Mouse (Mus musculus) neural tube, embryonic 10.5 days (tissue): ENCODE data around the gene Matk.

Experiments
- DNase-seq: peaks from one replicate; pipeline ENCODE4 v3.0.0-alpha.2; 2017; ENCODE audit warnings: low spot score; ENCODE audit errors: extremely low spot score

Gene Matk

GRCm38 (mm10) chr10:81242021-81242420 lies 10.7 kb upstream of the Matk start:
- no peak for DNase-seq

GRCm38 (mm10) chr10:81244146-81244545 lies 8.6 kb upstream of the Matk start:
- no peak for DNase-seq

DNA sequence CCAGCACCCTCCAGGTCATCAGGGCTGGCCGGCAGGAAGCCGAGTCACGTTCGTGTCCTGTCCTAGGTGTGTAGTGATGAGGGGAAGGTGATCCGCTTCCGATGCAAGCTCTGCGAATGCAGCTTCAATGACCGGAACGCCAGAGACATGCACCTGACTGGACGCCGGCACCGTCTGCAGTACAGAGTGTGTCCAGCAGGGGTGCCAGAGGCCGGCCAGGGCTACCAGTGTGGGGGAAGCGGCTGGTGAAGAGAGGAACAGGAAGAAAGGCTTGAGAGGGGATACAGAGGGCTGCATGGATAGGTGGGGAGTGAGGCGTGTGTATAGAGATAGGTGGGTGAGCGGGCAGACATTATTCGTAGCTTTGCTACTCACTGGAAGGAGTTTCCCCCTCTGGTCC lies 8.1 kb upstream of the Matk start:
- peak; percentile 89 for DNase-seq

DNA sequence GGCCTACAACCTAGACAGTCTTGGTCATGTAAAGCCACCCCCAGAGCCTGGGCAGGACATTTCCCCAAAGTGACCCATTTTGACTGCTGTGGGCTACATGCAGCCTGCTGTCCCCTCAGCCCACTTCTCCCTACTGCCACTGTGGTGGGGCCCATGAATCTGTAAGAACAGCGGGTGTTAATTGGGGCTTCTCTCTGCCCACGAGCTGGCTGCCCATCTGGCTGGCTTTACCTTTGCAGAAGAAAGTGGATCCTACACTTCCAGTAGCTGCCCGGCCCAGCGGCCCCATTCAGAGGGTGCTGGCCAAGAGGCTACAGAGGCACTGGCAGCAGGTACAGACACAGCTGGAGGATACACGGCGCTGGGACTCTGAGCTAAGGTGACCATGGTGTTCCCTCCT lies 7.6 kb upstream of the Matk start:
- no peak for DNase-seq

DNA sequence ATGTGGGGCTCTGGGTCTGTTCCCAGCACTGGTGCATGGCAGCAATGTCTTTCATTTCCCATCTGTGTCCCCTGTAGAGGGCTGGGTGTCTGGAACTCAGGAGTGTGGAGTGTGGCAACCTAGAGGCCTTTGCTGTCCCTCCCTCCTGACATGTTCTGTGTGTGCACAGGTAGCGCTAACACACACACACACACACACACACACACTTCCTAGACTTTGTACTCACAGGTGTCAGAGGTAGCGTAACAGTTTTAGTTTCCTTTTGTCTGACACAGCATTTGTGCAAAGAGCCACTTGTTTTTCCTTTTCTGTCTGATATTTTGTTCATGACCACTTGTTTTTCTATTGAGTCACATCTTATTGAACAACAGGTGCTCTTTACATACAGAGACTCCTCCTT lies 4.9 kb upstream of the Matk start:
- no peak for DNase-seq

DNA sequence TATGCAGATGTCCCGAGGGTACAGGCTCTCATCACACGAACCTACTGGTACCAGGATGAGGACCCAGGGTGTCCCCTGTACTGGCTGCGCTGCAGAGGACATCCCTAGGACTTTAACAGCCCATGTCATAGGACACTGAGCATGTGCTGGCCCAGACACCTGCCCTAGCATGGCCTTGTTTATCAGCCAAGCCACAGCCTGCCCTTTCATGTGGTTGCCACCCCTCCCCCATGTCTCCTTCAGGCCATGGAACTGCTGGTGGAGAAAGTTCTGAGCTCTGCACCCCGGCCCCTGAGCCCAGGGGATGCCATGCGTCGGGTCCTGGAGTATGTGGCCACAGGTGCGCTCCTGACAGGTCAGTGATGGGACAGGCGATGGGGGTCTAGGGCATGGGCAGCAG lies 3.3 kb upstream of the Matk start:
- DNase-seq: no peak

- DNase-seq: no peak
Measured at GRCm38 (mm10) chr10:81254886-81255285, 2.2 kb downstream of the Matk start.

- DNase-seq: peak; percentile 49
Measured at GRCm38 (mm10) chr10:81257158-81258039, 4.7 kb downstream of the Matk start.

- peak; percentile 30 for DNase-seq
Measured at GRCm38 (mm10) chr10:81259225-81259884, 6.6 kb downstream of the Matk start.

- no peak for DNase-seq
Measured at GRCm38 (mm10) chr10:81261025-81261424, 8.3 kb downstream of the Matk start.

DNA sequence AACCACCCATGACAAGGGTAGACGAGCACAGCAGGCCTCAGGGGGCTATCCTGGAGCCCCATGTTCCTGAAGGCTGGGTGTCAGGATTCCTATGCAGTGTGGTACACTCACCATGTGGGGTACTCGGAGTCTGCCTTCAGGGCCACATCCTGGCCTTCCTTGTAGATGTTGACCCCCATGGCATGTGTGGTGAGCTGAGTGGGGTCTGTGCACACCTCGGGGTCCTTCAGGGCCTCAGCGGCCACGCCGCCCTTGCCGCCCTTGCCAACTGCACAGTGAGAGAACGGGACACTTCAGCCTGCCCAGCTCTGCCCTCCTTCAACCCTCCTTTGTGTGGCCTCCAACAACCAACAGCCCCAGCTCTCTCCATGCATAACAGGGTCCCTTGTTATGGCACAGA lies 12.8 kb downstream of the Matk start:
- DNase-seq: no peak

DNA sequence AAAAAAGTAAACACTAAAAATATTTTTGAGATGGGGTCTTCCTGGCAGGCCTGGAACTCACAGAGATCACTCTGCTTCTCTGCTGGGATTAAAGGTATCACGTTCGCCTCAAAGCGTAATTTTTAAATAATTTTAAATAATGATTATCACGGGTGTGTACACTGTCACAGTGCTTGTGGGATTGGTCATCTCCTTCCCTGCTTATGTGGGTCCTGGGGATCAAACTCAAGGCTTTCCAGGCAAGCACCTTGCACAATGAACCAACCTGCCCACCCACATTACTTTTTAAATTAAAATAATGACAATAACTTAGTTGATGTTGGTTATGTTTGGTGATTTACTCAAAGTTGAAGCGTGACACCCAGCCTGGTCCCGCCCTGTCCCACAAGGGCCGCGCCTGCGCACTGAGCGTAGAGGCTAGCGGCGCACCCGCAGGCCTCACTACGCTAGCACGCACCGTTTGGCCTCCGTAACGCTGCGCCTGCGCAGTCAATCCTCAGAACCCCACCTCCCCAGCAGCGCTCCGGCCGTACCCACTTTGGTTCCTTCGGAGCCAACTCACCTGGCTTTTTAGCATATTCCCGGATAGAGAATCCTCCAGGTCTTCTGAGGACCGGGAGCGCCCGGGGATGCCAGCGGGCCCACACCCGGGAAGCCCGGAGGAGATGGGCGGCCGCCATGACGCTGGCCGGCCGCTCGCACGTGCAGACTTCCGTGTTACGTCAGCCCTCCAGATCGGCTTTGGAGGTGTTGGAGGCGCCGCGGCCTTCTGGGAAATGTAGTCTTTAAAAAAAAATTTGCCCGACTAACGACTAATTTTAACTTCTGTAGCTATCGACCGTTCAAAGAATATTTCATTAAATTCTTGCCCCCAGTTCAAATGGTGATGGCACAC lies 13.7 kb downstream of the Matk start, which contains the start of the genes Mrpl54 and Apba3:
Mrpl54 (minus strand) TSS at position 724 of the 895 bp plus-strand sequence.
Apba3 (plus strand) TSS at position 750 of the 895 bp plus-strand sequence.
- peak; percentile 98 for DNase-seq

- DNase-seq: peak; percentile 73
Measured at GRCm38 (mm10) chr10:81268056-81268455, 15.3 kb downstream of the Matk start.

- DNase-seq: no peak
Measured at GRCm38 (mm10) chr10:81268643-81269412, 16.1 kb downstream of the Matk start.

GRCm38 (mm10) chr10:81272356-81272755 lies 19.6 kb downstream of the Matk start:
- no peak for DNase-seq

DNA sequence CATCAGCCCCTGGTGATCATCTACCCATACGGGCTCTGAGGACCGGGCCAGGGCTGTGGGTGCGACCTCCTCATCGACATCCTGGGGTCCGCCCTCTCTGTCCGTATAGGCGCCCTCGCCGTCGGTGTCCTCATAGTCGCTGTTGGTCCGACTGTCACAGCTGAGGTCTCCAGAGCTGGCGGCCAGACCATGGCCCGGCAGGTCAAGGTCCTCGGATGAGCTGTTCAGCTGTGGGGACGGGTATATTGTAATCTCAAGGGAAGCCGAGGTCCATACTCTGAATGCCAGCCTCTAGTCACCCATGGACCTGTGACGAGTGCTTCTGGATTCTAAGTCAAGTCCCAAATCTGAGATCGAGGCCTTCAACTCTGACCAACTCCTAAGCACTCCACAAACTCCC lies 21.1 kb downstream of the Matk start:
- no peak for DNase-seq

DNA sequence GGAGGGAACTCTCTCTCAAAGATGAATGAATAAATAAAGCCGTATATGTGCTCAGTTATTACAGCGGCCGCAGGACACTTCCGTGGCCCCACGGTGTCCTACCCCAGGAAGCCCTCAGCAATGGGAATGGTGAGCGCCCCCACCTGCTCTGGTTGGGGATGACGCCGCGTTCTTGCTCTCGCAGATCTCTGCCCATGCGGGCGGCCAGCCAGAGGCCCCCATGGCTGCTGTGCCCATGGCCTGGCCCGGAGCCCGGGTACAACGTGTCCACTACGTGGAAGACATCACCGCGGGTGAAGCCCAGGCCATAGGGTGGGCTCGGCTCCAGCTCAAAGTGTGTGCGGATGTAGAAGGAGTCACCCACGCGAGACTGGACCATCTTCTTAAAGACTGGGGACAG lies 24.9 kb downstream of the Matk start:
- no peak for DNase-seq

DNA sequence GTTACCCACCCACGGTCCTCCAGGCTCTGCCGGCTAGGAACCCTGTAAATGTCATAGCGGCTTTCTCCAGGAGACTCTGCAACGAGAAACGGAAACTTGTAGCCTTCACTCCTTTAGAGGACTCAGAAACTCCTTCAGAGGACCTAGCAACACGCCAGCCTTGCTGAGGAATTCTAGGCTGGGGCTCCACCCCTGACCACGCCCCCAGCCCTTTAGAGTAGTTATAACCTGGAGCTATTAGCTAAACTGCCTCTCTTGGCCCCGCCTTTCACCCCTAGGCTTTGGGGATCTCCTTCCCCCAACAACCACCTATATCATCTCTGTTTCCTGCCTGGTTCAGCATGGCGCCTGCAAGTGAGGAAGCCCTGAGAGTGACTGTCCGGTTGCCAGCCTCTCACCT lies 26.8 kb downstream of the Matk start:
- DNase-seq: no peak

DNA sequence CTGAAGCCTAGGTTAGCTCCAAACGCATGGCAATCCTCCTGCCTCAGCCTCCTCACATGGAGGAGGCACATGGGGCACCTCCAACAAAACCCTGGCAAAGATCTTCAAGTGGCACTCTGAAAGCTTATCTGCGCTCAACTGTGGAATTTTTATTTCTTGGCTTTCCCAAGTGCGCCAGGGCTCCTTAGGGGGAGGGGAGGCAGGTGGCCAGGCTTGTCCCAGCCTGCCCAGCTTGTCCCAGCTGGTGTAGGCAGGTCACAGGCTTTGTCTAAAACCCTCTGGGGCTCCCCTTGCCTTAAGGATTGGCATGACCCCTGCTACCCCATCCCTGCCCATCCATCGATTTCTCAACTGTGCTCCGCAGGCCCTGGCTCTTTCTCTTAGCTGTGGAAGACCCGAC lies 31.5 kb downstream of the Matk start:
- no peak for DNase-seq

DNA sequence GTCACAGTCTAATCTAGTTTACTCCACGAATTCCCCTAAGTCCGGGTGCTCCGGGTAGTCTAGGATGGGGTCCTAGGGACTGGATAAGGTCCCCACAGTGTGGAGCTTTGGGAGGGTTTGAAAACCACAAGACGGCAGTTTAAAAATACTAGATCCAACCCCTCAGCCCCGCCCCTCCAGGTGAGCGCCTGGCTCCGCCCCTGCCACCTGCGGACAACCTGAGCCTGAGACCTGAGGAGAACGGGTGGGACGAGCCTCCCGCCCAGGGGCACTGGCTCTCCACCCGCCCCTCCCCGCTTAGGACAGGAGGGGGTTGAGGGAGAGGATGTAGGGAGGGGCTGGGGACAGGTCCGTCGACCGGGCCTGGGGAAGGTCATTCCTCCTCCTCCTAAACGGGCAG lies 32.0 kb downstream of the Matk start:
- no peak for DNase-seq
